Mouse (Mus musculus) kidney, adult 9 months (tissue): Measurements from ENCODE around the gene Gm20517.

ENCODE experiments used
- DNase-seq: peaks from one replicate; pipeline ENCODE4 v3.0.0; 2022

Gene Gm20517

DNA sequence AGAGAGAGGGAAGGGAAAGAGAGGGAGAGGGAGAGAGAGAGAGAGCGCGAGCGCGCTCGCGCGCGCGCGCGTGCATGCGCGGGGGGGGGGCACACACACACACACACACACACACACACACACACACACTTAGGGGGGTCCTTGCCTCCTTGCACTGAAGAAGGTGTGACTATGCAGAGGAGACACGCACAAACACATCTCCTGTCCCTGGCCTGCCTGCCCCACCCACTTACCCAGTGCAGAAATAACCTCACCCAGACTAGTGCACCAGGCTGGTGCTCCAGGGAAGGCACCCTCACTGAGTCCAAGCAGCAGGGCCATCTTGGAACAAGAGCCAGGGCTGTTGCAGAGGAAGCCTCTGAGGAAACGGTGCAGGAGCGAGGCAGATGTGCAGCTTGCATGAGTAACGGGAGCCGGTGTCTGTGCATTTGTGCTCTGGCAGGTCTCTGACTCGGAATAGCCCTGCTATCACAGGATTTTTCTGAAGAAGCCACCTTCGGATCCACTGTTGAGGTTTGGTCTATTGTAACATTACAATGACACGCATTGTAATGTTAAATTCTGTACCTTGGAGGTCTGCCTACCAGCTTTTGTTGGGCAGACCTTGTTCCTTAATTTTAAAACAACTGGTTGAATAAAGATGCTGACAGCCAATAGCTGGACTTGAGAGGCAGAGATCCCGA lies 101.6 kb downstream of the Gm20517 start:
- no peak for DNase-seq

GRCm38 (mm10) chr17:47715037-47715436 lies 103.6 kb downstream of the Gm20517 start:
- no peak for DNase-seq

DNA sequence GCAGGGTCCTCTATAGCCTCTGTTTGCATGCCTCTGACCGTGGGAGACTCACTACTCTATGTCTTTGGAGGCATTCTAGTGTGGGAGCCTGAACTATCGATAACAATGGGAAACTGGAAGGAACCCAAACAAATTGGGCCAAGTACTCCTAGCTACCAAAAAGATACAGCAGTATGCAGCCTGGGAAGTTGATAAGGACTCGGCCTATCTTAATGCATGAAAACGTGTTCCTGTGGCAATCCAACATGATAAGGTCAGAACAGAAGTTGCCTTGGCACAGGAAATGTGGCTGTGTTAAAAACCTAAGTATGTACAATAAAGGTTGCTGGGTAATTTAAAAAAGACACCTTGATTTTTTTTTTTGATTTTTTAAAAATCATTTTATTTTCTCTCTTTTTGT lies 109.8 kb downstream of the Gm20517 start:
- DNase-seq: no peak

GRCm38 (mm10) chr17:47726566-47726965 lies 115.2 kb downstream of the Gm20517 start, which contains the start of gene Pgc:
Pgc (plus strand) TSS chr17:47726842.
- DNase-seq: no peak

DNA sequence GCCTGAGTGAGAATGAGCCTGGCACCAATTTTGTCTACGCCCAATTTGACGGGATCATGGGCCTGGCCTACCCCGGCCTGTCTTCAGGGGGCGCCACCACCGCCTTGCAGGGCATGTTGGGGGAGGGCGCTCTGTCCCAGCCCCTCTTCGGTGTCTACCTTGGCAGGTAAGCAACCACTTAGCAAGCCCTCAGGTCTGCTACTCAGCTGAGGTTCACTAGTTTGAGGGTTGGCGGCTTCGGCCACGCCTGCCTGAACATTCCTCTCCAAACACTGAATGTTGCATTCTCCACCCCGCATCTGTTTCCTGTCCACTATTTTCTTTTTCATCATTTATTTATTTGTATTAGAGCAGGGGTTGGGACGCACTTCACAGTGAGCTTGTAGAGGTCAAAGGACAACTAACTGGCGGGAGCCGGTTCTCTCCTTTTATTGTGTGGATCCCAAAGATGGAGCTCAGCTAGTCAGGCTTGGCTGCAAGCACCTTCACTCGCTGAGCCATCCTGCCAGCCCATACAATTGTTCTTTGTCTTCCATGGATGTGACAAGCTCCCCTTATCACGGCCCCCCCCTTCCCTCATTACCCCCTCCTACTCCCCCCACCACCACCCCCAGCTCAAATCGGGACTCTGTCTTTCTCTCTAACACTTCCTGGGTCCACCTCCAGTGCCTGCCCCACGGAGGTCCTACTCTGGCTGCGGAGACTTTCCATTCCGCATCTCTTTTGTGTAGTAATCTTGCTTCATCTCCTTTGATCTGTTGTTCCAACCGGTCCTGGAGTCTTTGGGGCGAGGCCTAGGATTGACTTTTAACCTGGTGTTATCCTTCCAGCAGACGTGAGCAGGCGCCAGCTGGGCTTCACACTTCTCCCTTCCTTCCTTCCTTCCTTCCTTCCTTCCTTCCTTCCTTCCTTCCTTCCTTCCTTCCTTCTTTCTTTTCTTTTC lies 119.5 kb downstream of the Gm20517 start:
- no peak for DNase-seq
